Mouse (Mus musculus) central nervous system, embryonic 18 days (tissue): ENCODE measurements around the gene Cst11. TPM values are rescaled to one million over a fixed set of nuclear protein-coding genes. Genes with fewer than 3 reads are reported as not detected.

Source experiments
- polyA plus RNA-seq: library from polyadenylated mRNA; depleted of rRNA; stranded (reverse); fragments of >200 nt; gene quantifications from 2 replicates; pipeline ENCODE4 v1.2.3, GENCODE M21; 2012; rRNA removed

The Cst11 gene
- not detected in 2 replicates for polyA plus RNA-seq

DNA sequence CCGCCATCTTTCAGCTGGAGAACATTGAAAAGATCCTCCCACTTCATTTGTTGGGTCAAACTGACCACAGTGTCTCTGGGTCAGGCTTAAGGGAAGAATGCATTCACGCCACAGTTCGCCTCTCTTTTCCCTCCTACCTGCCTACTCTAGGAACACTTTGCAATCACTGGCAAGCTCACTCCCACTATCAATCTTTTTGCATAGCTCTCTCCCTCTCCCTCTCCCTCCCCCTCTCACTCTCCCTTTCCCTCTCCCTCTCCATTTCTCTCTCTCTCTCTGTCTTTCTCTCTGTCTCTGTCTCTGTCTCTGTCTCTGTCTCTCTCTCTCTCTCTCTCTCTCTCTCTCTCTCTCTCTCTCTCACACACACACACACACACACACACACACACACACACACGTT lies at the start of gene Cst11:
TSS of gene Cst11 (minus strand) at position 101 of the 400 bp plus-strand sequence.

DNA sequence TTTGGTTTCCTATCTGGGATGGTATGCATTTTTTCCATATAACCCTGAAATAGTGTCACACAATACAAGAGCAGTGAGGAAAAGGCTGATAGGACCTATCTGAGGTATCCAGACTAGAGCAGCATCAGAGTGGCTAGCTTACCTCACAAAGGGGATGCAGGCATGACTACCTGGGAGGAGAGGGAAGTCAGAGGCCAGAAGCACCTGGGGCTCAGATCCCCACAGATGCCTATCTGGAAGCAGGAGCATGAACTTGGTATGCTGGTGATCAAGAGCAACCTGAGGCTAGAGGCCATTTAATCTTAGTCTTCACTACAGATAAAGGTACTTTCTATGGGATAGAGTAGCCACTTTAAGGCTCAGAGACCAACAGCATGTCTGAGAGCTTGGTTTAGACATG lies 48.6 kb upstream of the Cst11 start, which contains the start of gene Cst13:
TSS of gene Cst13 (plus strand) at position 173 of the 400 bp plus-strand sequence.

DNA sequence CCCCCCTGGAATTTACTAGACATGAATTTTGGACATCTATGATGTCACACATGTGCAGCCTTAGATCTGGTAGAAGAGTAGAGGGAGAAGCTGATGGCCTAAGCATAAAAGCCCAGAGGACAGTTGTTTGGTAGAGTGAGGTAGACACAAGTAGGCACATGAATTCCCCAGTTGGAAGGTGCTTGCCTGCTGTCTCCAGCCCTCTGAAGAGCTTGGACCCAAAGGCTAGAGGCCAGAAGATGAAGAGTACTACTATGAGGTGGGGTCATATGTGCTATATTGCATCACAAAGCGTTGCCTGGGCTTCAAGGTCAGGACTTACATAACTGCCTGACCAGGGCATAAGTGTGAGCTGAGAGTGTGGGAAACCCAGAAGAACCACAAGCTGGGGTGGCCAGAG lies 27.2 kb upstream of the Cst11 start, which contains the start of gene Cst8:
TSS of gene Cst8 (plus strand) at position 301 of the 400 bp plus-strand sequence.

DNA sequence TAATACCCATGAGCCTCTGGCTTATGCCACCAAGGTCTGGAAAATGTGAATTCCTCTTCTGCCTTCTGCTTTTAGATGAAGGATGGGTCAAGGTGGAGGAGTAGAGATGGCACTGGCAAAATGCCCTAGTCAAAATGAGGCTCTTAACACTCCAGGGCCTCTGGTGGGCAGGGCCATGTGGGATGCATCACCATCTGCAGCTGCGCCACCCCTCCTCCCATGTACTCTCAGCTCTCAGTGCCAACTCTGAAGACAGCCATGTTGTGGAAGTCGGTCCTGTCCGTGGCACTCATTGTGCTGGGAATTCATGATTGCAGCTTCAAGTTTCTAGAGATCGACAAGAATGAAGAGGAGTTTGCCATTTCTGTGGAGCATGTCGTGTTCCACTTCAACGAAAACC lies 17.8 kb upstream of the Cst11 start, which contains the start of gene Cst12:
TSS of gene Cst12 (plus strand) at position 220 of the 400 bp plus-strand sequence.

DNA sequence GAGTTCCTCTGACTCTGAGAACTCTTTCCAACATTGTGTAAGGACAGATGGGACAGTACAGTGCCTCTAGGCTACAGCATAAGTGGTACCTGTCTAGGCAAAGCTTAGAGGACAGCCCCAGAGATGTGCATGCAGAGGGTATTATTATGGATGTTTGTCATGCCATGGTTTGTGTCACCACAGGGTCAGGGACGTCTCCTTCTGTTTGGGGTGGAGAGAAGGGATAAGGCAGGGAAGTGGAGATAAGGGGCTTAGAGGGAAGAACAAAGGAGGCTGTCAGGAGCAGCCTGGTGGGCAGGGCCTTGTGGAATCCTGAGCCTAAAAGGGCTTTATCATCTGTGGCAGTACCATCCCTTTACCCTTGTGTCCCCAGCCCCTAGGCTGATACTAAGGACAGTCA lies 10.4 kb upstream of the Cst11 start, which contains the start of gene 8030411F24Rik:
TSS of gene 8030411F24Rik (plus strand) at position 301 of the 400 bp plus-strand sequence.

DNA sequence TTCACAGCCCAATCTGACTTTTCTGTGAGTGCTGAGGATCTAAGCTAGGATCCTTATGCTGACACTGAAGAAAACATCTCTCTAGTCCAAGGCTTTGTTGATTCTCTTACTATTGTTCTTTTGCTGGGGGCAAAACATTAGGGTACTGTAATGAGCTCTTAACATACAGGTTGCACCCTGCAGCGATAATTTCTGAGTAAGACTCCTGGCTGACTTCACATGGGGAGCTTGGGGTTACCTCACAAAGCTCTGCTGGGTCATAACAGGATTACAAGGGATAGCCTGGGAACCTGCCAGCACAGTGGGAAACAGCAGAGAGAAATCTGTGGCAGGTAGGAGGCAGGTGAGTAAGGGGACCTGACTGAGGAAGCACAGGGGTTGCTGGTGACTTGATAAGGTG lies 21.2 kb downstream of the Cst11 start, which contains the start of gene Cstl1:
TSS of gene Cstl1 (plus strand) at position 301 of the 400 bp plus-strand sequence.

DNA sequence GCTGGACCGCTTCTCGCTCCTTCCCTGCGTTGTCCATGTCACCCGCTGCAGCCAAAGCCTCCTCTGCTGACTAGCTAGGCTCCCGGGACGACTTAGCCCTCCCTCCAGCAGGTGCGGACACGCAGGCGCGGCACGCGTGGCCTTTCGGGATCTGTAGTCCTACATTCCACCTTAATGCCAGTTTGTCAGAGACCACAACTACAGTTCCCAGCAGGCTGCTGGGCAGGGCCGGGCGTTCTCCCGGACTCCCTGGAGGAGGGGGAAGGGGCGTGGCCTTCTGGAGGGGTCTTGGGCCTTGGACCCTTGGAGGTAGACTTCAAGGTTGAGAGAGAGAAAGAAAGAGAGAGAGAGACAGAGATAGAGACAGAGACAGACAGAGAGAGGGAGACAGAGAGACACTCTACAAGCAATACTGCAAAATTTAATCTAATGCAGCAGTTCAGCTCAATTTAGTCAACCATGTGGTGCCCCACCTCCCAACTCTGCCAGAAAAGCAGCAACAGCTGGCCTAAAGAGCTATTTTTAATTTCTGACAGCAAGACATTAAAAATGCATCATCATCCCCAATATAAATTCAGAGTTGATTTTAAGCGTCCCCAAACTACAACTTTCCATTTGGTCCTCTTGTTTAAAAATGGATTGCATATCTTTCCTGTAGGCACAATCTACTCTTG lies 38.8 kb downstream of the Cst11 start, which contains the start of gene Napb:
TSS of gene Napb (minus strand) at position 141 of the 674 bp plus-strand sequence.

Other genes with a start within 250 kb of the Cst11 start
- 35.2 and 39.2 TPM in 2 replicates for gene Nxt1, start 98.9 kb downstream of the Cst11 start, polyA plus RNA-seq
- 14.7 and 15.1 TPM in 2 replicates for gene Gzf1, start 90.5 kb downstream of the Cst11 start, polyA plus RNA-seq
- gene Napb, start 39.0 kb downstream of the Cst11 start, polyA plus RNA-seq = 67.8 and 72.4 TPM in 2 replicates
- gene Cstl1, start 21.1 kb downstream of the Cst11 start, polyA plus RNA-seq = 0.19 TPM in 1 of 2 replicates, not detected in the other
- not detected in 2 replicates for gene 8030411F24Rik, start 10.5 kb upstream of the Cst11 start, polyA plus RNA-seq
- 0.16 and 0.25 TPM in 2 replicates for gene Cst12, start 17.9 kb upstream of the Cst11 start, polyA plus RNA-seq
- gene Cst8, start 27.3 kb upstream of the Cst11 start, polyA plus RNA-seq = not detected in 2 replicates
- gene Cst13, start 48.6 kb upstream of the Cst11 start, polyA plus RNA-seq = not detected in 2 replicates
- not detected in 2 replicates for gene Cst9, start 63.6 kb upstream of the Cst11 start, polyA plus RNA-seq
- not detected in 2 replicates for gene 9230104L09Rik, start 93.5 kb upstream of the Cst11 start, polyA plus RNA-seq
- gene Cst3, start 104.2 kb upstream of the Cst11 start, polyA plus RNA-seq = 687 and 831 TPM in 2 replicates
- not detected in 2 replicates for gene Gm1330, start 231.8 kb upstream of the Cst11 start, polyA plus RNA-seq
- not detected in 2 replicates for gene Gm10750, start 245.7 kb upstream of the Cst11 start, polyA plus RNA-seq